In the genomic region with DNA sequence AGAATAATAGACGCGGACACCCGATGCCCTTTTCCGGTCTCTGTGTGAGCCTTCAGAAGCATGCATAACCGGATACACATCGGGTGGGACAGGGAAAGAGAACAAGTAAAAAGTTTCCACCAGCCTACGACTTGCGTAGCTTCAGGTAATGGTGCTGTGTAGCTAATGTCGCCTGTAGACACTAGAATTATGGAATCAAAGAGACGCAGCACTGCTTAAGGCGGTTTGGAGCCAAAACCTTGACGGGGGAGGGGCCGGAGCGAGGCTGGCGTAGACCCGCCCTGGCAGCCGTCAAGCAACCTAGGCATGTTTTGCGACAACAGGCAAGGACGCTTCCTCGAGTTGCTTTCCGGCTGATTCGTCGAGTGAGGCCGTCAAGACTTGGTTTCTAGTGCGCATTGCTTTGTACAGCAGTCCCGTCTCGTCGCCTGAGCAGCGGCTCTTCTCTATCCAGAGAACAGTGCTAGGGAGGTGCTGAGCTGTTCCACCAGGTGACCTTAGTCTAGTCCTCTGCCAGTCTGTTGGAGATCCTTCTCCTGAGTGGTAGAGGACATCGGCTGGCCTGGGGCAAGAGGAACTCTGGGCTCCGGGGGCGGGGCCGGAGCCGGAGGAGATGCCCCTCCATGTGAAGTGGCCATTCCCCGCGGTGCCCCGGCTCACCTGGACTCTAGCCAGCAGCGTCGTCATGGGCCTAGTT, we compare ENCODE assay signal across 8 mouse cellular contexts. TPM values are rescaled to one million over a fixed set of nuclear protein-coding genes. Genes with fewer than 3 reads are reported as not detected.
DNase-seq lines count a peak whose midpoint lies in the region; ATAC-seq and TF ChIP-seq lines count a peak whose summit lies in the region.

No protein-coding gene starts in this region.

- TF ChIP-seq EP300 in liver, postnatal 0 days (IDR thresholded peaks at IDR 0.05; ENCODE audit: low read depth), result no peak

- ATAC-seq in cerebellum, adult (ENCODE audit: insufficient number of reproducible peaks, low FRiP score, low TSS enrichment), result peak; percentile 80
- ATAC-seq in forebrain, embryonic 13.5 days, result peak; percentile 89
- ATAC-seq in liver, postnatal 0 days, result peak; percentile 78
- peak; percentile 87 for ATAC-seq in neural tube, embryonic 14.5 days (ENCODE audit: low read depth)

- peaks cover 25% of the 10 kb centered on the region for H3K36me3 ChIP-seq in E14TG2a.4 (ENCODE audit: insufficient read depth, low read length)
- no peaks in the 10 kb centered on the region for H3K36me3 ChIP-seq in forebrain, embryonic 13.5 days (ENCODE audit: poor library complexity, severe bottlenecking)
- no peaks in the 10 kb centered on the region for H3K36me3 ChIP-seq in liver, postnatal 0 days (replicated peaks; ENCODE audit: insufficient read depth, low read length)
- no peaks in the 10 kb centered on the region for H3K36me3 ChIP-seq in neural tube, embryonic 14.5 days (ENCODE audit: control insufficient read depth, insufficient read depth, low read length)
- no peaks in the 10 kb centered on the region for H3K36me3 ChIP-seq in testis, adult 2 months (ENCODE audit: control insufficient read depth, insufficient read depth, low read length)

- TF ChIP-seq CTCF in E14TG2a.4 (conservative IDR thresholded peaks at IDR 0.05; ENCODE audit: low read length), result no peak
- TF ChIP-seq CTCF in liver, postnatal 0 days (IDR thresholded peaks at IDR 0.05; ENCODE audit: low read depth), result no peak
- no peak for TF ChIP-seq CTCF in testis, adult 2 months (IDR thresholded peaks at IDR 0.05; ENCODE audit: control insufficient read depth, insufficient read depth, insufficient replicate concordance, low read depth, low read length)

- H3K9me3 ChIP-seq in E14TG2a.4 (ENCODE audit: low read length), result no peaks in the 10 kb centered on the region
- H3K9me3 ChIP-seq in forebrain, embryonic 13.5 days (replicated peaks), result no peaks in the 10 kb centered on the region
- no peaks in the 10 kb centered on the region for H3K9me3 ChIP-seq in liver, postnatal 0 days (ENCODE audit: low read length)
- H3K9me3 ChIP-seq in neural tube, embryonic 14.5 days (ENCODE audit: control insufficient read depth, low read length), result no peaks in the 10 kb centered on the region

- H3K4me3 ChIP-seq in E14TG2a.4 (replicated peaks; ENCODE audit: low read length), result peak overlapping the region; percentile 86
- H3K4me3 ChIP-seq in forebrain, embryonic 13.5 days, result peak overlapping the region; percentile 57
- peak overlapping the region; percentile 62 for H3K4me3 ChIP-seq in liver, postnatal 0 days (ENCODE audit: low read depth, low read length)
- peak overlapping the region; percentile 50 for H3K4me3 ChIP-seq in neural tube, embryonic 14.5 days (ENCODE audit: low read depth, low read length)
- H3K4me3 ChIP-seq in testis, adult 2 months (ENCODE audit: control insufficient read depth, low read depth, low read length), result peak overlapping the region; percentile 88

- H3K9ac ChIP-seq in forebrain, embryonic 13.5 days, result peak overlapping the region; percentile 82
- peak overlapping the region; percentile 66 for H3K9ac ChIP-seq in liver, postnatal 0 days (replicated peaks)
- H3K9ac ChIP-seq in neural tube, embryonic 14.5 days (replicated peaks; ENCODE audit: low read depth, low read length), result peak overlapping the region; percentile 70

- H3K27ac ChIP-seq in forebrain, embryonic 13.5 days, result peak overlapping the region; percentile 78
- H3K27ac ChIP-seq in liver, postnatal 0 days (ENCODE audit: low read depth), result peak overlapping the region; percentile 91
- peak overlapping the region; percentile 78 for H3K27ac ChIP-seq in neural tube, embryonic 14.5 days (ENCODE audit: low read depth, low read length)
- H3K27ac ChIP-seq in testis, adult 2 months (ENCODE audit: control insufficient read depth, insufficient read depth, low read depth, low read length), result peak overlapping the region; percentile 71

- peaks cover 15% of the 10 kb centered on the region for H3K4me1 ChIP-seq in E14TG2a.4 (replicated peaks; ENCODE audit: low read depth, low read length)
- peaks cover 17% of the 10 kb centered on the region for H3K4me1 ChIP-seq in forebrain, embryonic 13.5 days
- H3K4me1 ChIP-seq in liver, postnatal 0 days (ENCODE audit: insufficient read depth), result peaks cover 8% of the 10 kb centered on the region; the same call in 1 of the 2 replicates
- 0 out of 2 replicates have a peak, but pooled peaks cover 3% of the 10 kb centered on the region for H3K4me1 ChIP-seq in neural tube, embryonic 14.5 days (ENCODE audit: control insufficient read depth, insufficient read depth, low read length)
- no peaks in the 10 kb centered on the region; the same call in 1 of the 2 replicates for H3K4me1 ChIP-seq in testis, adult 2 months (ENCODE audit: control insufficient read depth, insufficient read depth, low read length)

- intact Hi-C loops in heart, postnatal 10 days (cut with DNase I), result loop anchor here (2.0 kb wide), 1 partner anchor 34 kb away; a partner anchor contains a TSS

- peak overlapping the region; percentile 72 for H3K4me2 ChIP-seq in forebrain, embryonic 13.5 days
- peak overlapping the region; percentile 76 for H3K4me2 ChIP-seq in liver, postnatal 0 days (ENCODE audit: low read depth, low read length)
- peak overlapping the region; percentile 72 for H3K4me2 ChIP-seq in neural tube, embryonic 14.5 days (ENCODE audit: low read depth, low read length)

- no peaks in the 10 kb centered on the region for H3K27me3 ChIP-seq in E14TG2a.4 (ENCODE audit: insufficient read depth, low read length)
- no peaks in the 10 kb centered on the region for H3K27me3 ChIP-seq in forebrain, embryonic 13.5 days
- H3K27me3 ChIP-seq in liver, postnatal 0 days (ENCODE audit: insufficient read depth, low read length), result no peaks in the 10 kb centered on the region
- no peaks in the 10 kb centered on the region for H3K27me3 ChIP-seq in neural tube, embryonic 14.5 days (ENCODE audit: control insufficient read depth, insufficient read depth, low read length)
- no peaks in the 10 kb centered on the region for H3K27me3 ChIP-seq in testis, adult 2 months (ENCODE audit: control insufficient read depth, insufficient read depth, low read length)

- 19% methylated on average over 39 of the region's 39 CpGs for WGBS in forebrain, embryonic 13.5 days
- WGBS in liver, postnatal 0 days (ENCODE audit: insufficient replicate concordance), result 17% methylated on average over 39 of the region's 39 CpGs
- 16% methylated on average over 39 of the region's 39 CpGs for WGBS in neural tube, embryonic 14.5 days

- peak; percentile 69; the same call in 1 of the 2 replicates for TF ChIP-seq POLR2A in testis, adult 2 months (IDR thresholded peaks at IDR 0.05; ENCODE audit: control insufficient read depth, low read depth, low read length)

- DNase-seq in heart, postnatal 10 days, result peak; percentile 89 to 91
- peak; percentile 83 for DNase-seq in layer of hippocampus, adult 11-12 months (ENCODE audit: low spot score)
- peak; percentile 87 for DNase-seq in liver, postnatal 0 days

RNA-seq across cellular contexts. Expression of a gene that starts 0.4 kb away (rescaled TPM):
- polyA plus RNA-seq in forebrain, embryonic 13.5 days (2015; fragmentation: Nextera tagmentation; extraction: Ambion mirVana), result 1.5 and 2.7 TPM in 2 replicates
- 10 to 100 TPM; 14.7 to 17.7 TPM for total RNA-seq in heart, postnatal 10 days (2021)
- 10.0 and 10.8 TPM in 2 replicates for polyA plus RNA-seq in liver, postnatal 0 days (2015; fragmentation: Nextera tagmentation; extraction: Ambion mirVana)
- polyA plus RNA-seq in neural tube, embryonic 14.5 days (2014; fragmentation: Nextera tagmentation; extraction: Ambion mirVana), result 3.7 and 4.1 TPM in 2 replicates
- polyA plus RNA-seq in testis, adult 2 months (2012; rRNA removed), result 1.7 and 1.8 TPM in 2 replicates

RNA-seq across cellular contexts. Expression of a gene that starts 0.8 kb away (rescaled TPM):
- 80.6 and 88.4 TPM in 2 replicates for polyA plus RNA-seq in forebrain, embryonic 13.5 days (2015; fragmentation: Nextera tagmentation; extraction: Ambion mirVana)
- 10 to 100 TPM; 40.4 to 44.1 TPM for total RNA-seq in heart, postnatal 10 days (2021)
- 30.4 and 31.2 TPM in 2 replicates for polyA plus RNA-seq in liver, postnatal 0 days (2015; fragmentation: Nextera tagmentation; extraction: Ambion mirVana)
- polyA plus RNA-seq in neural tube, embryonic 14.5 days (2014; fragmentation: Nextera tagmentation; extraction: Ambion mirVana), result 62.0 and 65.8 TPM in 2 replicates
- 17.4 and 20.0 TPM in 2 replicates for polyA plus RNA-seq in testis, adult 2 months (2012; rRNA removed)

RNA-seq across cellular contexts. Expression of a gene that starts 11.9 kb away (rescaled TPM):
- polyA plus RNA-seq in forebrain, embryonic 13.5 days (2015; fragmentation: Nextera tagmentation; extraction: Ambion mirVana), result 601 and 642 TPM in 2 replicates
- 100 to 1,000 TPM; 247 to 291 TPM for total RNA-seq in heart, postnatal 10 days (2021)
- 438 and 471 TPM in 2 replicates for polyA plus RNA-seq in liver, postnatal 0 days (2015; fragmentation: Nextera tagmentation; extraction: Ambion mirVana)
- 476 and 568 TPM in 2 replicates for polyA plus RNA-seq in neural tube, embryonic 14.5 days (2014; fragmentation: Nextera tagmentation; extraction: Ambion mirVana)
- polyA plus RNA-seq in testis, adult 2 months (2012; rRNA removed), result 85.8 and 143 TPM in 2 replicates

RNA-seq across cellular contexts. Expression of a gene that starts 14.4 kb away (rescaled TPM):
- 125 and 138 TPM in 2 replicates for polyA plus RNA-seq in forebrain, embryonic 13.5 days (2015; fragmentation: Nextera tagmentation; extraction: Ambion mirVana)
- total RNA-seq in heart, postnatal 10 days (2021), result 100 to 1,000 TPM; 119 to 123 TPM
- 58.4 and 62.6 TPM in 2 replicates for polyA plus RNA-seq in liver, postnatal 0 days (2015; fragmentation: Nextera tagmentation; extraction: Ambion mirVana)
- 213 and 279 TPM in 2 replicates for polyA plus RNA-seq in neural tube, embryonic 14.5 days (2014; fragmentation: Nextera tagmentation; extraction: Ambion mirVana)
- 40.3 and 41.6 TPM in 2 replicates for polyA plus RNA-seq in testis, adult 2 months (2012; rRNA removed)

RNA-seq across cellular contexts. Expression of a gene that starts 22.3 kb away (rescaled TPM):
- polyA plus RNA-seq in forebrain, embryonic 13.5 days (2015; fragmentation: Nextera tagmentation; extraction: Ambion mirVana), result 731 and 768 TPM in 2 replicates
- 10 to 100 TPM; 88.1 to 93.0 TPM for total RNA-seq in heart, postnatal 10 days (2021)
- 27.6 and 35.8 TPM in 2 replicates for polyA plus RNA-seq in liver, postnatal 0 days (2015; fragmentation: Nextera tagmentation; extraction: Ambion mirVana)
- 761 and 960 TPM in 2 replicates for polyA plus RNA-seq in neural tube, embryonic 14.5 days (2014; fragmentation: Nextera tagmentation; extraction: Ambion mirVana)
- polyA plus RNA-seq in testis, adult 2 months (2012; rRNA removed), result 18.0 and 19.7 TPM in 2 replicates

Comparison
In these comparisons a context has a peak if more than half of its experiments do, and no peak if none do; other contexts are left out.
1. Peak in every context shown above with its lines: DNase-seq, ATAC-seq, H3K4me3 ChIP-seq and H3K27ac ChIP-seq.